Mouse (Mus musculus) inflammation-experienced regulatory T-cells, adult 6 months (primary cell): ENCODE results near the gene Olfr601. TPM values are rescaled to one million over a fixed set of nuclear protein-coding genes. Genes with fewer than 3 reads are reported as not detected.
"Not testable (repeated sequence)": the region's sequence is repeated elsewhere in the genome, so short reads cannot be mapped to it uniquely, and the experiment has no call there.

ENCODE experiments used
- ATAC-seq: one replicate; pipeline ENCODE4 v1.8.0; 2017
- polyA plus RNA-seq, 3 experiments: library from polyadenylated mRNA; unstranded; fragments of 100-300 nt; shearing (Covaris generic); gene quantifications; one replicate each; pipeline ENCODE4 v1.2.1; 2017

Gene Olfr601
- polyA plus RNA-seq, result not detected

- no peak for ATAC-seq
Observed at GRCm38 (mm10) chr7:103362555-103362954, at the start of gene Olfr601. Olfr601 (minus strand) TSS chr7:103362655.

- not testable (repeated sequence) for ATAC-seq
Observed at GRCm38 (mm10) chr7:103406521-103407055, 44.1 kb upstream of the Olfr601 start.

GRCm38 (mm10) chr7:103398981-103399380, 36.5 kb upstream of the Olfr601 start:
- ATAC-seq, result no peak

GRCm38 (mm10) chr7:103397758-103398157, 35.3 kb upstream of the Olfr601 start:
- no peak for ATAC-seq

GRCm38 (mm10) chr7:103386077-103386476, 23.6 kb upstream of the Olfr601 start, which contains the start of gene Olfr603:
Olfr603 (minus strand) TSS chr7:103386177.
- ATAC-seq, result no peak

- ATAC-seq, result no peak
Observed at GRCm38 (mm10) chr7:103349569-103349968, 12.9 kb downstream of the Olfr601 start, which contains the start of gene Olfr600. Olfr600 (minus strand) TSS chr7:103349669.

GRCm38 (mm10) chr7:103335617-103336016, 26.8 kb downstream of the Olfr601 start, which contains the start of gene Olfr599:
Olfr599 (plus strand) TSS chr7:103335917.
- ATAC-seq, result no peak

GRCm38 (mm10) chr7:103323268-103323667, 39.2 kb downstream of the Olfr601 start, which contains the start of gene Olfr598:
Olfr598 (plus strand) TSS chr7:103323568.
- ATAC-seq, result no peak

- ATAC-seq, result not testable (repeated sequence)
Observed at GRCm38 (mm10) chr7:103316015-103316414, 46.4 kb downstream of the Olfr601 start, which contains the start of gene Olfr597. Olfr597 (plus strand) TSS chr7:103316315.

Other genes with a start within 250 kb of the Olfr601 start
- not detected for gene Olfr586, start 237.0 kb downstream of the Olfr601 start, polyA plus RNA-seq
- gene Olfr588-ps1, start 221.8 kb downstream of the Olfr601 start, polyA plus RNA-seq, result under 1 TPM in 1 of 3 experiments, not detected in 2; 0.16 TPM
- gene Olfr589, start 206.3 kb downstream of the Olfr601 start, polyA plus RNA-seq, result not detected
- gene Olfr591, start 184.3 kb downstream of the Olfr601 start, polyA plus RNA-seq, result under 1 TPM in 1 of 3 experiments, not detected in 2; 0.28 TPM
- gene Olfr592, start 177.9 kb downstream of the Olfr601 start, polyA plus RNA-seq, result under 1 TPM in 1 of 3 experiments, not detected in 2; 0.06 TPM
- gene Olfr593, start 150.8 kb downstream of the Olfr601 start, polyA plus RNA-seq, result not detected
- not detected for gene Olfr594, start 145.7 kb downstream of the Olfr601 start, polyA plus RNA-seq
- gene Usp17ld, start 110.2 kb downstream of the Olfr601 start, polyA plus RNA-seq, result not detected
- gene Olfr596, start 57.0 kb downstream of the Olfr601 start, polyA plus RNA-seq, result not detected
- under 1 TPM in 1 of 3 experiments, not detected in 2; 0.18 TPM for gene Olfr597, start 46.3 kb downstream of the Olfr601 start, polyA plus RNA-seq
- gene Olfr598, start 39.1 kb downstream of the Olfr601 start, polyA plus RNA-seq, result not detected
- not detected for gene Olfr599, start 26.7 kb downstream of the Olfr601 start, polyA plus RNA-seq
- gene Olfr600, start 13.0 kb downstream of the Olfr601 start, polyA plus RNA-seq, result not detected
- not detected for gene Olfr603, start 23.5 kb upstream of the Olfr601 start, polyA plus RNA-seq
- not detected for gene Usp17lc, start 52.4 kb upstream of the Olfr601 start, polyA plus RNA-seq
- gene Olfr605, start 82.8 kb upstream of the Olfr601 start, polyA plus RNA-seq, result not detected
- gene Olfr606, start 86.4 kb upstream of the Olfr601 start, polyA plus RNA-seq, result not detected
- under 1 TPM in 1 of 3 experiments, not detected in 2; 0.09 TPM for gene Olfr607, start 101.5 kb upstream of the Olfr601 start, polyA plus RNA-seq
- gene Olfr608, start 107.2 kb upstream of the Olfr601 start, polyA plus RNA-seq, result not detected
- not detected for gene Olfr609, start 135.4 kb upstream of the Olfr601 start, polyA plus RNA-seq
- not detected for gene Olfr610, start 149.5 kb upstream of the Olfr601 start, polyA plus RNA-seq
- not detected for gene Olfr611, start 158.2 kb upstream of the Olfr601 start, polyA plus RNA-seq
- not detected for gene Olfr612, start 180.1 kb upstream of the Olfr601 start, polyA plus RNA-seq
- gene Olfr613, start 185.4 kb upstream of the Olfr601 start, polyA plus RNA-seq, result not detected
- gene Olfr615, start 193.4 kb upstream of the Olfr601 start, polyA plus RNA-seq, result not detected
- gene Olfr616, start 206.5 kb upstream of the Olfr601 start, polyA plus RNA-seq, result not detected
- not detected for gene Olfr617, start 210.4 kb upstream of the Olfr601 start, polyA plus RNA-seq
- gene Olfr618, start 227.4 kb upstream of the Olfr601 start, polyA plus RNA-seq, result not detected
- not detected for gene Olfr619, start 237.9 kb upstream of the Olfr601 start, polyA plus RNA-seq
- under 1 TPM in 2 of 3 experiments, not detected in 1; 0.18 to 0.95 TPM for gene Olfr620, start 249.9 kb upstream of the Olfr601 start, polyA plus RNA-seq